Mouse (Mus musculus): ENCODE measurements around the gene Bmp7. TPM values are rescaled to one million over a fixed set of nuclear protein-coding genes. Genes with fewer than 3 reads are reported as not detected.

Bmp7 gene
- polyA plus RNA-seq, 1 experiment from 2014 or later: 1.1 TPM

GRCm38 (mm10) chr2:172937326-172938190, 2.6 kb downstream of the Bmp7 start:
- Histone ChIP-seq H3K36me3 (ENCODE audit: insufficient read depth, low read length) (no peaks in the 10 kb centered on the region), H3K27ac (ENCODE audit: low read length) (no peak overlapping the region), H3K27me3 (replicated peaks; ENCODE audit: insufficient read depth, low read length) (peaks cover 24% of the 10 kb centered on the region), H3K4me2 (replicated peaks; ENCODE audit: low read depth, low read length) (no peak overlapping the region), H3K4me1 (ENCODE audit: insufficient read depth, low read depth, low read length) (peaks cover 13% of the 10 kb centered on the region; the same call in 1 of the 2 replicates), H3K4me3 (ENCODE audit: low read depth, low read length) (no peak overlapping the region), H3K9ac (replicated peaks; ENCODE audit: low read depth) (no peak overlapping the region), H3K9me3 (ENCODE audit: low read length) (no peaks in the 10 kb centered on the region)
- DNase-seq (ENCODE audit: low spot score) (no peak), ATAC-seq (no peak)
- TF ChIP-seq CTCF (IDR thresholded peaks at IDR 0.05): no peak
- WGBS: 65% methylated on average over 12 of the region's 12 CpGs

- Histone ChIP-seq H3K27ac (ENCODE audit: low read length) (no peak overlapping the region), H3K9me3 (ENCODE audit: low read length) (no peaks in the 10 kb centered on the region), H3K4me1 (ENCODE audit: insufficient read depth, low read depth, low read length) (peaks cover 13% of the 10 kb centered on the region; the same call in 1 of the 2 replicates), H3K9ac (replicated peaks; ENCODE audit: low read depth) (no peak overlapping the region), H3K36me3 (ENCODE audit: insufficient read depth, low read length) (no peaks in the 10 kb centered on the region), H3K4me2 (replicated peaks; ENCODE audit: low read depth, low read length) (no peak overlapping the region), H3K27me3 (replicated peaks; ENCODE audit: insufficient read depth, low read length) (peaks cover 24% of the 10 kb centered on the region), H3K4me3 (ENCODE audit: low read depth, low read length) (no peak overlapping the region)
- ATAC-seq: no peak
- TF ChIP-seq CTCF (IDR thresholded peaks at IDR 0.05): no peak
- 90% methylated on average over 5 of the region's 5 CpGs for WGBS
- no peak for DNase-seq (ENCODE audit: low spot score)
Observed at GRCm38 (mm10) chr2:172936844-172937243, 3.3 kb downstream of the Bmp7 start.

- Histone ChIP-seq H3K27ac (ENCODE audit: low read length) (no peak overlapping the region), H3K4me3 (ENCODE audit: low read depth, low read length) (no peak overlapping the region), H3K36me3 (ENCODE audit: insufficient read depth, low read length) (no peaks in the 10 kb centered on the region), H3K4me1 (ENCODE audit: insufficient read depth, low read depth, low read length) (peaks cover 13% of the 10 kb centered on the region; the same call in 1 of the 2 replicates), H3K27me3 (replicated peaks; ENCODE audit: insufficient read depth, low read length) (peaks cover 24% of the 10 kb centered on the region), H3K9me3 (ENCODE audit: low read length) (no peaks in the 10 kb centered on the region), H3K9ac (replicated peaks; ENCODE audit: low read depth) (no peak overlapping the region), H3K4me2 (replicated peaks; ENCODE audit: low read depth, low read length) (no peak overlapping the region)
- ATAC-seq: no peak
- TF ChIP-seq CTCF (IDR thresholded peaks at IDR 0.05) (no peak), EP300 (IDR thresholded peaks at IDR 0.05) (no peak)
- no peak for DNase-seq (ENCODE audit: low spot score)
- 67% methylated on average over 12 of the region's 12 CpGs for WGBS
Observed at GRCm38 (mm10) chr2:172935776-172936562, 4.2 kb downstream of the Bmp7 start.

GRCm38 (mm10) chr2:172934891-172935740, 5.0 kb downstream of the Bmp7 start:
- H3K4me2 ChIP-seq (replicated peaks; ENCODE audit: low read depth, low read length): no peak overlapping the region
- 29% methylated on average over 30 of the region's 30 CpGs for WGBS
- no peak overlapping the region for H3K27ac ChIP-seq (ENCODE audit: low read length)
- H3K27me3 ChIP-seq (replicated peaks; ENCODE audit: insufficient read depth, low read length): peaks cover 19% of the 10 kb centered on the region
- no peak for TF ChIP-seq CTCF (IDR thresholded peaks at IDR 0.05)
- no peak for TF ChIP-seq EP300 (IDR thresholded peaks at IDR 0.05)
- no peaks in the 10 kb centered on the region for H3K36me3 ChIP-seq (ENCODE audit: insufficient read depth, low read length)
- DNase-seq (ENCODE audit: low spot score) (no peak), ATAC-seq (no peak)
- H3K4me1 ChIP-seq (ENCODE audit: insufficient read depth, low read depth, low read length): peaks cover 9% of the 10 kb centered on the region; the same call in 1 of the 2 replicates
- no peak overlapping the region for H3K9ac ChIP-seq (replicated peaks; ENCODE audit: low read depth)
- no peaks in the 10 kb centered on the region for H3K9me3 ChIP-seq (ENCODE audit: low read length)
- no peak overlapping the region for H3K4me3 ChIP-seq (ENCODE audit: low read depth, low read length)

- peaks cover 13% of the 10 kb centered on the region; the same call in 1 of the 2 replicates for H3K27me3 ChIP-seq (replicated peaks; ENCODE audit: insufficient read depth, low read length)
- no peak overlapping the region for H3K27ac ChIP-seq (ENCODE audit: low read length)
- 0 out of 2 replicates have a peak, but pooled peaks cover 3% of the 10 kb centered on the region for H3K4me1 ChIP-seq (ENCODE audit: insufficient read depth, low read depth, low read length)
- 10% methylated on average over 8 of the region's 8 CpGs for WGBS
- H3K4me2 ChIP-seq (replicated peaks; ENCODE audit: low read depth, low read length): 0 out of 2 replicates have a peak overlapping the region, but pooled peaks have one; percentile 35
- TF ChIP-seq CTCF (IDR thresholded peaks at IDR 0.05): no peak
- TF ChIP-seq EP300 (IDR thresholded peaks at IDR 0.05): no peak
- no peak for DNase-seq (ENCODE audit: low spot score)
- H3K36me3 ChIP-seq (ENCODE audit: insufficient read depth, low read length): no peaks in the 10 kb centered on the region
- no peak overlapping the region for H3K4me3 ChIP-seq (ENCODE audit: low read depth, low read length)
- no peak for ATAC-seq
- H3K9me3 ChIP-seq (ENCODE audit: low read length): no peaks in the 10 kb centered on the region
- H3K9ac ChIP-seq (replicated peaks; ENCODE audit: low read depth): no peak overlapping the region
Observed at GRCm38 (mm10) chr2:172934420-172934788, 5.7 kb downstream of the Bmp7 start.

All from lung, postnatal 0 days (tissue).